Mouse (Mus musculus): ENCODE data around the gene Scaper. TPM values are rescaled to one million over a fixed set of nuclear protein-coding genes. Genes with fewer than 3 reads are reported as not detected.
A peak's percentile ranks its signal among the peaks of the same experiment; 100 is the strongest.

Gene Scaper
- polyA plus RNA-seq, 1 experiment from 2014 or later: 46.6 TPM

- Histone ChIP-seq H3K9ac (no peak overlapping the region), H3K4me1 (no peaks in the 10 kb centered on the region), H3K4me3 (no peak overlapping the region), H3K9me3 (0 out of 2 replicates have a peak, but pooled peaks cover 3% of the 10 kb centered on the region), H3K4me2 (no peak overlapping the region), H3K27me3 (replicated peaks) (no peaks in the 10 kb centered on the region), H3K27ac (no peak overlapping the region), H3K36me3 (replicated peaks) (no peaks in the 10 kb centered on the region)
- ATAC-seq (replicated peaks): no peak
- 87% methylated on average over 8 of the region's 8 CpGs for WGBS
Measured at GRCm38 (mm10) chr9:55789442-55789841, 148.5 kb downstream of the Scaper start.

GRCm38 (mm10) chr9:55712016-55712415 lies 225.9 kb downstream of the Scaper start:
- Histone ChIP-seq H3K9ac (no peak overlapping the region), H3K27me3 (replicated peaks) (no peaks in the 10 kb centered on the region), H3K4me3 (no peak overlapping the region), H3K4me2 (no peak overlapping the region), H3K4me1 (no peaks in the 10 kb centered on the region), H3K9me3 (no peaks in the 10 kb centered on the region), H3K27ac (no peak overlapping the region), H3K36me3 (replicated peaks) (no peaks in the 10 kb centered on the region)
- no peak for ATAC-seq (replicated peaks)
- 95% methylated on average over 4 of the region's 4 CpGs for WGBS

GRCm38 (mm10) chr9:55710553-55710952 lies 227.4 kb downstream of the Scaper start:
- H3K27ac ChIP-seq: no peak overlapping the region
- no peak for ATAC-seq (replicated peaks)

GRCm38 (mm10) chr9:55706603-55707002 lies 231.3 kb downstream of the Scaper start:
- Histone ChIP-seq H3K36me3 (replicated peaks) (no peaks in the 10 kb centered on the region), H3K9ac (no peak overlapping the region), H3K4me2 (no peak overlapping the region), H3K27me3 (replicated peaks) (no peaks in the 10 kb centered on the region), H3K4me3 (no peak overlapping the region), H3K4me1 (no peaks in the 10 kb centered on the region), H3K27ac (no peak overlapping the region), H3K9me3 (no peaks in the 10 kb centered on the region)
- 64% methylated on average over 3 of the region's 3 CpGs for WGBS
- no peak for ATAC-seq (replicated peaks)

More at GRCm38 (mm10) chr9:55710553-55710952, 227.4 kb downstream of the Scaper start:
- WGBS: 90% methylated on average over 5 of the region's 5 CpGs
- Histone ChIP-seq H3K36me3 (replicated peaks) (no peaks in the 10 kb centered on the region), H3K9ac (no peak overlapping the region), H3K9me3 (no peaks in the 10 kb centered on the region), H3K4me3 (no peak overlapping the region), H3K4me2 (no peak overlapping the region), H3K4me1 (no peaks in the 10 kb centered on the region), H3K27me3 (replicated peaks) (no peaks in the 10 kb centered on the region)

- Histone ChIP-seq H3K9me3 (no peaks in the 10 kb centered on the region), H3K4me1 (peaks cover 3% of the 10 kb centered on the region; the same call in 1 of the 2 replicates), H3K27me3 (replicated peaks) (no peaks in the 10 kb centered on the region), H3K36me3 (replicated peaks) (no peaks in the 10 kb centered on the region), H3K27ac (no peak overlapping the region), H3K9ac (no peak overlapping the region), H3K4me3 (no peak overlapping the region), H3K4me2 (no peak overlapping the region)
- 10% methylated on average over 1 of the region's 1 CpGs for WGBS
- peak; percentile 54; the same call in 1 of the 2 replicates for ATAC-seq (replicated peaks)
Measured at GRCm38 (mm10) chr9:55695307-55695706, 242.6 kb downstream of the Scaper start.

- Histone ChIP-seq H3K4me2 (no peak overlapping the region), H3K4me1 (no peaks in the 10 kb centered on the region), H3K27me3 (replicated peaks) (no peaks in the 10 kb centered on the region), H3K36me3 (replicated peaks) (no peaks in the 10 kb centered on the region), H3K9ac (no peak overlapping the region), H3K27ac (no peak overlapping the region), H3K9me3 (no peaks in the 10 kb centered on the region), H3K4me3 (no peak overlapping the region)
- ATAC-seq (replicated peaks): no peak
Measured at GRCm38 (mm10) chr9:55677099-55677498, 260.8 kb downstream of the Scaper start.

GRCm38 (mm10) chr9:55646444-55646843 lies 291.5 kb downstream of the Scaper start:
- H3K9ac ChIP-seq: no peak overlapping the region
- H3K9me3 ChIP-seq: 0 out of 2 replicates have a peak, but pooled peaks cover 3% of the 10 kb centered on the region
- no peak for ATAC-seq (replicated peaks)
- WGBS: 92% methylated on average over 2 of the region's 2 CpGs
- H3K4me3 ChIP-seq: no peak overlapping the region
- H3K27me3 ChIP-seq (replicated peaks): no peaks in the 10 kb centered on the region
- no peak overlapping the region for H3K27ac ChIP-seq
- H3K4me1 ChIP-seq: no peaks in the 10 kb centered on the region
- H3K36me3 ChIP-seq (replicated peaks): no peaks in the 10 kb centered on the region
- no peak overlapping the region for H3K4me2 ChIP-seq

GRCm38 (mm10) chr9:55626990-55627389 lies 310.9 kb downstream of the Scaper start:
- H3K36me3 ChIP-seq (replicated peaks): no peaks in the 10 kb centered on the region
- 84% methylated on average over 5 of the region's 5 CpGs for WGBS
- H3K27me3 ChIP-seq (replicated peaks): no peaks in the 10 kb centered on the region
- no peak overlapping the region for H3K4me2 ChIP-seq
- no peak for ATAC-seq (replicated peaks)
- H3K4me1 ChIP-seq: no peaks in the 10 kb centered on the region
- H3K4me3 ChIP-seq: no peak overlapping the region
- H3K9ac ChIP-seq: no peak overlapping the region
- H3K27ac ChIP-seq: no peak overlapping the region
- no peaks in the 10 kb centered on the region for H3K9me3 ChIP-seq

- WGBS: 93% methylated on average over 3 of the region's 3 CpGs
- H3K9ac ChIP-seq: no peak overlapping the region
- no peak overlapping the region for H3K27ac ChIP-seq
- H3K4me1 ChIP-seq: no peaks in the 10 kb centered on the region
- no peaks in the 10 kb centered on the region for H3K36me3 ChIP-seq (replicated peaks)
- H3K4me2 ChIP-seq: no peak overlapping the region
- no peaks in the 10 kb centered on the region for H3K9me3 ChIP-seq
- H3K27me3 ChIP-seq (replicated peaks): no peaks in the 10 kb centered on the region
- ATAC-seq (replicated peaks): no peak
- no peak overlapping the region for H3K4me3 ChIP-seq
Measured at GRCm38 (mm10) chr9:55614711-55615110, 323.2 kb downstream of the Scaper start.

- Histone ChIP-seq H3K9ac (no peak overlapping the region), H3K4me2 (no peak overlapping the region), H3K4me3 (no peak overlapping the region), H3K9me3 (no peaks in the 10 kb centered on the region), H3K36me3 (replicated peaks) (no peaks in the 10 kb centered on the region), H3K27me3 (replicated peaks) (no peaks in the 10 kb centered on the region), H3K4me1 (no peaks in the 10 kb centered on the region), H3K27ac (no peak overlapping the region)
- 93% methylated on average over 4 of the region's 4 CpGs for WGBS
- ATAC-seq (replicated peaks): no peak
Measured at GRCm38 (mm10) chr9:55609751-55610150, 328.2 kb downstream of the Scaper start.

- Histone ChIP-seq H3K27ac (no peak overlapping the region), H3K4me1 (no peaks in the 10 kb centered on the region), H3K4me2 (no peak overlapping the region), H3K36me3 (replicated peaks) (no peaks in the 10 kb centered on the region), H3K9me3 (no peaks in the 10 kb centered on the region), H3K27me3 (replicated peaks) (no peaks in the 10 kb centered on the region), H3K9ac (no peak overlapping the region), H3K4me3 (no peak overlapping the region)
- no peak for ATAC-seq (replicated peaks)
- WGBS: 57% methylated on average over 7 of the region's 7 CpGs
Measured at GRCm38 (mm10) chr9:55608701-55609531, 329.0 kb downstream of the Scaper start.

GRCm38 (mm10) chr9:55598594-55598993 lies 339.3 kb downstream of the Scaper start:
- Histone ChIP-seq H3K27ac (no peak overlapping the region), H3K4me1 (no peaks in the 10 kb centered on the region), H3K36me3 (replicated peaks) (no peaks in the 10 kb centered on the region), H3K4me2 (no peak overlapping the region), H3K9ac (no peak overlapping the region), H3K4me3 (no peak overlapping the region), H3K9me3 (no peaks in the 10 kb centered on the region), H3K27me3 (replicated peaks) (no peaks in the 10 kb centered on the region)
- ATAC-seq (replicated peaks): no peak

- Histone ChIP-seq H3K4me3 (no peak overlapping the region), H3K9ac (no peak overlapping the region), H3K4me1 (no peaks in the 10 kb centered on the region), H3K27me3 (replicated peaks) (no peaks in the 10 kb centered on the region), H3K4me2 (no peak overlapping the region), H3K9me3 (no peaks in the 10 kb centered on the region), H3K36me3 (replicated peaks) (no peaks in the 10 kb centered on the region), H3K27ac (no peak overlapping the region)
- 91% methylated on average over 6 of the region's 6 CpGs for WGBS
- no peak for ATAC-seq (replicated peaks)
Measured at GRCm38 (mm10) chr9:55586141-55586540, 351.8 kb downstream of the Scaper start.

All from midbrain, embryonic 15.5 days (tissue).